Comparison of ENCODE assay signal across 8 mouse cellular contexts in the genomic region with DNA sequence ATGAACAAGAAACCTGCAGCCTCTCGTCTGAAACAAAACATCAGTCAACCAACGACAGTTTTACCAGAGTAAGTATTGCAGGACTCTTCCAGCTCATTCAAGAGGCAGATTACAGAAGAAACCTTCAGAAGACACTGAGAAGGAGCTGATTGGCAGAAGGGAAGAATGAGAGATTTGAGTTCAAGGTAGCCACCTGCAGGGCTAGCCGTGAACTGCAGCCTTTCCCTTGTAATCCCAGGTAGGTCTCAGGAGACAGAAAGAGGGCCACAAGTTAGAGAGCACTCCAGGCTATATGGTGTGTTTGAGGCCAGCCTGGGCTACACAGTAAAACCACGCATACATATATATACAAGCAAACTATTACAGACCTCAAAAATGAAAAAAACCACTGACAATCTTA. TPM values are rescaled to one million over a fixed set of nuclear protein-coding genes. Genes with fewer than 3 reads are reported as not detected.
DNase-seq lines count a peak whose midpoint lies in the region; ATAC-seq and TF ChIP-seq lines count a peak whose summit lies in the region.

No protein-coding gene starts in this region.

- H3K4me3 ChIP-seq in gastrocnemius, adult 2 months: no peak overlapping the region

- peak; percentile 73 for ATAC-seq in granulocyte monocyte progenitor cell, adult 5-6 weeks (replicated peaks; ENCODE audit: poor library complexity, severe bottlenecking)

- H3K27ac ChIP-seq in gastrocnemius, adult 2 months: no peak overlapping the region

- peak; percentile 63 for TF ChIP-seq CTCF in gastrocnemius, adult 2 months (IDR thresholded peaks at IDR 0.05)

- peak; percentile 53 for DNase-seq in gastrocnemius, adult 2 months
- DNase-seq in gastrocnemius, postnatal 4 days (ENCODE audit: low spot score in 2 of 2): no peak
- DNase-seq in 3T3-L1 (ENCODE audit: low read depth, low spot score): peak; percentile 56
- peak; percentile 34 for DNase-seq in adipocyte (ENCODE audit: low spot score)
- peak; percentile 54 to 62 for DNase-seq in left cerebral cortex, postnatal 25 days (ENCODE audit: low spot score in 2 of 2)
- DNase-seq in right cerebral cortex, adult 18-20 months: peak; percentile 35
- no peak for DNase-seq in gastrocnemius, adult 18-20 months (ENCODE audit: low spot score)

- intact Hi-C loops in gastrocnemius, adult 2 months (cut with DNase I): loop anchor here (5.0 kb wide), 1 partner anchor 200 kb away; no protein-coding TSS in a partner anchor
- intact Hi-C loops in left cerebral cortex, postnatal 25 days (cut with DNase I): no loop called here

RNA-seq across cellular contexts. Expression of gene Rhobtb1, which starts 49.2 kb away (rescaled TPM):
- 10 to 100 TPM; 21.8 to 29.1 TPM for total RNA-seq in gastrocnemius, adult 2 months (2021)
- 10 to 100 TPM; 23.3 to 25.9 TPM for total RNA-seq in gastrocnemius, postnatal 4 days (2021)
- total RNA-seq in granulocyte monocyte progenitor cell, adult 5-6 weeks (2014; fragmentation: Nextera tagmentation): 2.1 and 2.6 TPM in 2 replicates
- 1.8 and 2.5 TPM in 2 replicates for total RNA-seq in granulocyte monocyte progenitor cell, adult 5-6 weeks (2017)
- total RNA-seq in left cerebral cortex, postnatal 25 days (2021): 1 to 10 TPM; 6.3 to 6.7 TPM
- 10 to 100 TPM; 28.5 to 42.2 TPM for total RNA-seq in gastrocnemius, adult 18-20 months (2021)

Comparison
In these comparisons a context has a peak if more than half of its experiments do, and no peak if none do; other contexts are left out.
1. DNase-seq: peak in gastrocnemius, adult 2 months (single experiment), 3T3-L1 (single experiment), adipocyte (single experiment), left cerebral cortex, postnatal 25 days (2 of 2) and right cerebral cortex, adult 18-20 months (single experiment); none in gastrocnemius, postnatal 4 days (0 of 2) and gastrocnemius, adult 18-20 months (single experiment).